Mouse (Mus musculus): ENCODE results near the gene Nup133. TPM values are rescaled to one million over a fixed set of nuclear protein-coding genes. Genes with fewer than 3 reads are reported as not detected.
A peak's percentile ranks its signal among the peaks of the same experiment; 100 is the strongest.

The Nup133 gene
- polyA plus RNA-seq (2014; fragmentation: Nextera tagmentation; extraction: Ambion mirVana) = 58.3 and 62.7 TPM in 2 replicates

GRCm38 (mm10) chr8:123948942-123949685, at the start of gene Nup133:
Gene Nup133 (minus strand): TSS chr8:123949265.
- under 1% methylated on average over 77 of the region's 77 CpGs for WGBS
- H3K9ac ChIP-seq (ENCODE audit: low read length) = peak within 1 kb of the TSS; percentile 80
- H3K4me2 ChIP-seq (ENCODE audit: low read depth, severe bottlenecking) = peak within 1 kb of the TSS; percentile 94

GRCm38 (mm10) chr8:123993997-123994396, 44.9 kb upstream of the Nup133 start:
- Histone ChIP-seq H3K27me3 (ENCODE audit: control insufficient read depth, insufficient read depth, low read length) (no peaks in the 10 kb centered on the region), H3K4me1 (ENCODE audit: control insufficient read depth, insufficient read depth, low read length) (no peaks in the 10 kb centered on the region), H3K9me3 (ENCODE audit: control insufficient read depth, low read length) (no peaks in the 10 kb centered on the region), H3K4me3 (ENCODE audit: low read depth, low read length) (no peak overlapping the region), H3K27ac (replicated peaks; ENCODE audit: low read depth, low read length) (no peak overlapping the region), H3K4me2 (ENCODE audit: low read depth, severe bottlenecking) (no peak overlapping the region), H3K36me3 (ENCODE audit: control insufficient read depth, insufficient read depth, low read length) (peaks cover 9% of the 10 kb centered on the region; the same call in 1 of the 2 replicates), H3K9ac (ENCODE audit: low read length) (no peak overlapping the region)
- ATAC-seq (ENCODE audit: insufficient number of reproducible peaks, low FRiP score, low TSS enrichment, low read depth) (no peak), DNase-seq (ENCODE audit: low spot score) (no peak)
- WGBS = 95% methylated on average over 3 of the region's 3 CpGs

More at GRCm38 (mm10) chr8:123948942-123949685, at the start of gene Nup133:
- peak; percentile 77 for ATAC-seq (ENCODE audit: insufficient number of reproducible peaks, low FRiP score, low TSS enrichment, low read depth)
- H3K4me3 ChIP-seq (ENCODE audit: low read depth, low read length) = peak within 1 kb of the TSS; percentile 100
- H3K27me3 ChIP-seq (ENCODE audit: control insufficient read depth, insufficient read depth, low read length) = no peaks in the 10 kb centered on the region
- peak; percentile 100 for DNase-seq (ENCODE audit: low spot score)
- H3K36me3 ChIP-seq (ENCODE audit: control insufficient read depth, insufficient read depth, low read length) = peaks cover 5% of the 10 kb centered on the region
- peak within 1 kb of the TSS; percentile 40; the same call in 1 of the 2 replicates for H3K27ac ChIP-seq (replicated peaks; ENCODE audit: low read depth, low read length)
- no peaks in the 10 kb centered on the region for H3K9me3 ChIP-seq (ENCODE audit: control insufficient read depth, low read length)
- H3K4me1 ChIP-seq (ENCODE audit: control insufficient read depth, insufficient read depth, low read length) = peaks cover 5% of the 10 kb centered on the region

- Histone ChIP-seq H3K36me3 (ENCODE audit: control insufficient read depth, insufficient read depth, low read length) (peaks cover 9% of the 10 kb centered on the region; the same call in 1 of the 2 replicates), H3K9me3 (ENCODE audit: control insufficient read depth, low read length) (no peaks in the 10 kb centered on the region), H3K4me3 (ENCODE audit: low read depth, low read length) (no peak overlapping the region), H3K4me1 (ENCODE audit: control insufficient read depth, insufficient read depth, low read length) (no peaks in the 10 kb centered on the region), H3K27me3 (ENCODE audit: control insufficient read depth, insufficient read depth, low read length) (no peaks in the 10 kb centered on the region), H3K9ac (ENCODE audit: low read length) (no peak overlapping the region), H3K4me2 (ENCODE audit: low read depth, severe bottlenecking) (no peak overlapping the region), H3K27ac (replicated peaks; ENCODE audit: low read depth, low read length) (no peak overlapping the region)
- 94% methylated on average over 5 of the region's 5 CpGs for WGBS
- no peak for ATAC-seq (ENCODE audit: insufficient number of reproducible peaks, low FRiP score, low TSS enrichment, low read depth)
- no peak for DNase-seq (ENCODE audit: low spot score)
Observed at GRCm38 (mm10) chr8:123993597-123993996, 44.5 kb upstream of the Nup133 start.

GRCm38 (mm10) chr8:123992587-123992986, 43.5 kb upstream of the Nup133 start:
- Histone ChIP-seq H3K4me3 (ENCODE audit: low read depth, low read length) (no peak overlapping the region), H3K4me1 (ENCODE audit: control insufficient read depth, insufficient read depth, low read length) (no peaks in the 10 kb centered on the region), H3K36me3 (ENCODE audit: control insufficient read depth, insufficient read depth, low read length) (peaks cover 5% of the 10 kb centered on the region; the same call in 1 of the 2 replicates), H3K4me2 (ENCODE audit: low read depth, severe bottlenecking) (no peak overlapping the region), H3K9ac (ENCODE audit: low read length) (no peak overlapping the region), H3K9me3 (ENCODE audit: control insufficient read depth, low read length) (no peaks in the 10 kb centered on the region), H3K27me3 (ENCODE audit: control insufficient read depth, insufficient read depth, low read length) (no peaks in the 10 kb centered on the region), H3K27ac (replicated peaks; ENCODE audit: low read depth, low read length) (no peak overlapping the region)
- no peak for DNase-seq (ENCODE audit: low spot score)
- WGBS = 86% methylated on average over 8 of the region's 8 CpGs
- ATAC-seq (ENCODE audit: insufficient number of reproducible peaks, low FRiP score, low TSS enrichment, low read depth) = no peak

GRCm38 (mm10) chr8:123990277-123991049, 41.4 kb upstream of the Nup133 start:
- H3K36me3 ChIP-seq (ENCODE audit: control insufficient read depth, insufficient read depth, low read length) = no peaks in the 10 kb centered on the region
- no peak overlapping the region for H3K9ac ChIP-seq (ENCODE audit: low read length)
- WGBS = 82% methylated on average over 13 of the region's 13 CpGs
- DNase-seq (ENCODE audit: low spot score) (no peak), ATAC-seq (ENCODE audit: insufficient number of reproducible peaks, low FRiP score, low TSS enrichment, low read depth) (no peak)
- H3K27me3 ChIP-seq (ENCODE audit: control insufficient read depth, insufficient read depth, low read length) = no peaks in the 10 kb centered on the region
- H3K9me3 ChIP-seq (ENCODE audit: control insufficient read depth, low read length) = no peaks in the 10 kb centered on the region
- H3K4me2 ChIP-seq (ENCODE audit: low read depth, severe bottlenecking) = no peak overlapping the region
- no peaks in the 10 kb centered on the region for H3K4me1 ChIP-seq (ENCODE audit: control insufficient read depth, insufficient read depth, low read length)
- no peak overlapping the region for H3K4me3 ChIP-seq (ENCODE audit: low read depth, low read length)
- H3K27ac ChIP-seq (replicated peaks; ENCODE audit: low read depth, low read length) = no peak overlapping the region

GRCm38 (mm10) chr8:123989128-123989527, 40.1 kb upstream of the Nup133 start:
- Histone ChIP-seq H3K4me1 (ENCODE audit: control insufficient read depth, insufficient read depth, low read length) (no peaks in the 10 kb centered on the region), H3K4me3 (ENCODE audit: low read depth, low read length) (no peak overlapping the region), H3K9ac (ENCODE audit: low read length) (no peak overlapping the region), H3K27me3 (ENCODE audit: control insufficient read depth, insufficient read depth, low read length) (no peaks in the 10 kb centered on the region), H3K36me3 (ENCODE audit: control insufficient read depth, insufficient read depth, low read length) (no peaks in the 10 kb centered on the region), H3K4me2 (ENCODE audit: low read depth, severe bottlenecking) (no peak overlapping the region), H3K9me3 (ENCODE audit: control insufficient read depth, low read length) (no peaks in the 10 kb centered on the region), H3K27ac (replicated peaks; ENCODE audit: low read depth, low read length) (no peak overlapping the region)
- no peak for ATAC-seq (ENCODE audit: insufficient number of reproducible peaks, low FRiP score, low TSS enrichment, low read depth)
- DNase-seq (ENCODE audit: low spot score) = no peak
- WGBS = 72% methylated on average over 7 of the region's 7 CpGs

GRCm38 (mm10) chr8:123988605-123989038, 39.6 kb upstream of the Nup133 start:
- Histone ChIP-seq H3K4me1 (ENCODE audit: control insufficient read depth, insufficient read depth, low read length) (no peaks in the 10 kb centered on the region), H3K27ac (replicated peaks; ENCODE audit: low read depth, low read length) (no peak overlapping the region), H3K9ac (ENCODE audit: low read length) (no peak overlapping the region), H3K4me2 (ENCODE audit: low read depth, severe bottlenecking) (no peak overlapping the region), H3K36me3 (ENCODE audit: control insufficient read depth, insufficient read depth, low read length) (no peaks in the 10 kb centered on the region), H3K9me3 (ENCODE audit: control insufficient read depth, low read length) (no peaks in the 10 kb centered on the region), H3K4me3 (ENCODE audit: low read depth, low read length) (no peak overlapping the region), H3K27me3 (ENCODE audit: control insufficient read depth, insufficient read depth, low read length) (no peaks in the 10 kb centered on the region)
- DNase-seq (ENCODE audit: low spot score) (no peak), ATAC-seq (ENCODE audit: insufficient number of reproducible peaks, low FRiP score, low TSS enrichment, low read depth) (no peak)
- 78% methylated on average over 6 of the region's 6 CpGs for WGBS

- ATAC-seq (ENCODE audit: insufficient number of reproducible peaks, low FRiP score, low TSS enrichment, low read depth) (peak; percentile 87), DNase-seq (ENCODE audit: low spot score) (peak; percentile 89)
Observed at GRCm38 (mm10) chr8:123982826-123983400, 33.8 kb upstream of the Nup133 start, which contains the start of gene Abcb10. Gene Abcb10 (minus strand): TSS chr8:123983122.

More at GRCm38 (mm10) chr8:123982826-123983400, 33.8 kb upstream of the Nup133 start, which contains the start of gene Abcb10:
- H3K36me3 ChIP-seq (ENCODE audit: control insufficient read depth, insufficient read depth, low read length) = no peaks in the 10 kb centered on the region
- WGBS = under 1% methylated on average over 50 of the region's 56 CpGs
- peak within 1 kb of the TSS; percentile 79 for H3K9ac ChIP-seq (ENCODE audit: low read length)
- no peaks in the 10 kb centered on the region for H3K4me1 ChIP-seq (ENCODE audit: control insufficient read depth, insufficient read depth, low read length)
- no peaks in the 10 kb centered on the region for H3K9me3 ChIP-seq (ENCODE audit: control insufficient read depth, low read length)
- H3K27ac ChIP-seq (replicated peaks; ENCODE audit: low read depth, low read length) = peak within 1 kb of the TSS; percentile 85
- no peaks in the 10 kb centered on the region for H3K27me3 ChIP-seq (ENCODE audit: control insufficient read depth, insufficient read depth, low read length)
- H3K4me2 ChIP-seq (ENCODE audit: low read depth, severe bottlenecking) = peak within 1 kb of the TSS; percentile 95
- H3K4me3 ChIP-seq (ENCODE audit: low read depth, low read length) = peak within 1 kb of the TSS; percentile 80
